In genomic region chr10:41403364-41403763, GRCm38 (mm10) we compare ENCODE assay signal across 20 mouse cellular contexts. TPM values are rescaled to one million over a fixed set of nuclear protein-coding genes. Genes with fewer than 3 reads are reported as not detected.
DNase-seq lines count a peak whose midpoint lies in the region; ATAC-seq and TF ChIP-seq lines count a peak whose summit lies in the region.
"Had no signal": no experiment of that assay in that cellular context is flagged by ENCODE, and none has a peak within 500 bp of the region (broad histone marks: within the 10 kb centered on the region; RNA-seq: fewer than 3 reads in every experiment).

No protein-coding gene starts in this region.

- TF ChIP-seq POLR2A in lung, adult 2 months (IDR thresholded peaks at IDR 0.05; ENCODE audit: borderline replicate concordance, extremely low read depth, low read depth, low read length), result no peak

- no peak overlapping the region for H3K4me2 ChIP-seq in kidney, embryonic 15.5 days
- H3K4me2 ChIP-seq: forebrain, embryonic 13.5 days; hindbrain, embryonic 12.5 days had no signal

- H3K9ac ChIP-seq in kidney, embryonic 15.5 days, result no peak overlapping the region
- H3K9ac ChIP-seq: forebrain, embryonic 13.5 days; forebrain, postnatal 0 days; hindbrain, embryonic 12.5 days had no signal

- ATAC-seq in kidney, embryonic 15.5 days (replicated peaks; ENCODE audit: low FRiP score), result no peak
- ATAC-seq: forebrain, embryonic 13.5 days; forebrain, postnatal 0 days; hindbrain, embryonic 16.5 days; inflammation-experienced regulatory T-cells, adult 6 months had no signal

- DNase-seq in lung, adult 18-20 months, result peak; percentile 4 to 31
- no peak for DNase-seq in lung, postnatal 14 days
- DNase-seq in lung, adult 2 months, result peak; percentile 10
- DNase-seq in lung, postnatal 36 days, result peak; percentile 40
- DNase-seq in left cerebral cortex, postnatal 14 days (ENCODE audit: low spot score in 2 of 2), result no peak
- DNase-seq: adrenal gland, adult 8-10 months; adrenal gland, postnatal 36 days; cerebellum, adult 2 months; gastrocnemius, adult 2 months; gastrocnemius, postnatal 25 days; heart, adult 2 months; heart, postnatal 4 days had no signal

- intact Hi-C loops in left cerebral cortex, postnatal 14 days (cut with DNase I), result loop anchor here (10.0 kb wide), 1 partner anchor 399 kb away; no protein-coding TSS in a partner anchor

- H3K36me3 ChIP-seq in kidney, embryonic 15.5 days, result no peaks in the 10 kb centered on the region
- H3K36me3 ChIP-seq: embryonic facial prominence, embryonic 10.5 days; G1E; hindbrain, embryonic 12.5 days had no signal

- H3K27ac ChIP-seq in kidney, embryonic 15.5 days, result no peak overlapping the region
- H3K27ac ChIP-seq: embryonic facial prominence, embryonic 10.5 days; forebrain, embryonic 13.5 days; gastrocnemius, adult 2 months; heart, adult 2 months; hindbrain, embryonic 12.5 days had no signal

- no peaks in the 10 kb centered on the region for H3K9me3 ChIP-seq in kidney, embryonic 15.5 days (replicated peaks)
- H3K9me3 ChIP-seq: embryonic facial prominence, embryonic 10.5 days; forebrain, embryonic 13.5 days; G1E; hindbrain, embryonic 12.5 days had no signal

- TF ChIP-seq CTCF in lung, adult 2 months (IDR thresholded peaks at IDR 0.05; ENCODE audit: insufficient read depth, low read length), result no peak

- no peaks in the 10 kb centered on the region for H3K27me3 ChIP-seq in kidney, embryonic 15.5 days
- H3K27me3 ChIP-seq: forebrain, embryonic 13.5 days; hindbrain, embryonic 12.5 days had no signal

- no peaks in the 10 kb centered on the region for H3K4me1 ChIP-seq in lung, adult 2 months (ENCODE audit: control insufficient read depth, insufficient read depth, low read length)
- H3K4me1 ChIP-seq in kidney, embryonic 15.5 days, result no peaks in the 10 kb centered on the region
- H3K4me1 ChIP-seq: embryonic facial prominence, embryonic 10.5 days; forebrain, embryonic 13.5 days; hindbrain, embryonic 12.5 days had no signal

- H3K4me3 ChIP-seq in lung, adult 2 months (replicated peaks; ENCODE audit: extremely low read depth, low read depth, low read length), result no peak overlapping the region
- no peak overlapping the region for H3K4me3 ChIP-seq in kidney, embryonic 15.5 days (replicated peaks)
- H3K4me3 ChIP-seq: embryonic facial prominence, embryonic 10.5 days; forebrain, embryonic 13.5 days; gastrocnemius, adult 2 months; heart, adult 2 months; hindbrain, embryonic 12.5 days had no signal

- WGBS in lung, adult 2 months, result 39% methylated on average over 2 of the region's 2 CpGs
- 83% methylated on average over 2 of the region's 2 CpGs for WGBS in kidney, embryonic 15.5 days

RNA-seq across cellular contexts. Expression of gene Zbtb24, which starts 46.8 kb away (rescaled TPM):
- 13.1 and 14.5 TPM in 2 replicates for polyA plus RNA-seq in lung, adult 2 months (2012; rRNA removed)
- polyA plus RNA-seq in kidney, embryonic 15.5 days (2015; fragmentation: Nextera tagmentation; extraction: Ambion mirVana), result 18.3 and 19.8 TPM in 2 replicates
- total RNA-seq in left cerebral cortex, postnatal 14 days (2021), result 10 to 100 TPM; 15.6 to 17.8 TPM

Comparison
In these comparisons a context has a peak if more than half of its experiments do, and no peak if none do; other contexts are left out.
1. DNase-seq: peak in lung, adult 18-20 months (2 of 2), lung, adult 2 months (single experiment) and lung, postnatal 36 days (single experiment); none in lung, postnatal 14 days (single experiment) and left cerebral cortex, postnatal 14 days (0 of 2).